Mouse (Mus musculus) mammary gland, adult 2 months (tissue): Measurements from ENCODE around the gene Sp6. TPM values are rescaled to one million over a fixed set of nuclear protein-coding genes. Genes with fewer than 3 reads are reported as not detected.

Source experiments
- polyA plus RNA-seq: library from polyadenylated mRNA; depleted of rRNA; stranded (reverse); fragments of >200 nt; gene quantifications from 2 replicates; pipeline ENCODE4 v1.2.3, GENCODE M21; 2012; ENCODE audit warnings: low replicate concordance; rRNA removed

Sp6 gene
- 1.4 and 2.4 TPM in 2 replicates for polyA plus RNA-seq

DNA sequence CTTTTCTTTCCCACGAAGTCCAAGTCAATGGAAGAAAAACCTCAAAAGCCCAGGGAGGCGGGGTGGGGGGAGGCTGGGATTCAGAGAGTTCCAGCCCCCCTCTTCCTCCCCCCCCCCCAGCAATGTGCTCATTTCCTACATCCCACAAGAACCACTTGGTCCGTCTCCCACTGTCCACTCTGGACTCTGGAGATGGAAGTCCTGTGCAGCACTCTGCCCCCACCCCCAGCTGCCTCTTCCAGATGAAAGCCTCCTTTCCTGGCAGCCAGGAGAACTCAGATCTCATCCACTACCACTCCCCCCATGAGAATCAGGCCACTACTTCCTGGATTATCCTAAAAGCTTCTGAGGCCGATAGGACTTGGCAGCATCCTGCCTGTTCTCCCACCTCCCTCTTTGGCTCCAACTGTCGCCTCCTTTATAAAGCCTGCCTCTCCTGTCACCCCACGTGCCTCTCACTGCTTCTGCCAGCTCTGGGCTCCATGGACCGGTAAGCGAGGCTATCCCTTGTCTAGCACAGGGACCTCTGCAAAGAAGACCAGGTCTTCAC is at the start of gene Sp6:
Gene Sp6, plus strand, starts transcription at position 274 of the 550 bp plus-strand sequence.

DNA sequence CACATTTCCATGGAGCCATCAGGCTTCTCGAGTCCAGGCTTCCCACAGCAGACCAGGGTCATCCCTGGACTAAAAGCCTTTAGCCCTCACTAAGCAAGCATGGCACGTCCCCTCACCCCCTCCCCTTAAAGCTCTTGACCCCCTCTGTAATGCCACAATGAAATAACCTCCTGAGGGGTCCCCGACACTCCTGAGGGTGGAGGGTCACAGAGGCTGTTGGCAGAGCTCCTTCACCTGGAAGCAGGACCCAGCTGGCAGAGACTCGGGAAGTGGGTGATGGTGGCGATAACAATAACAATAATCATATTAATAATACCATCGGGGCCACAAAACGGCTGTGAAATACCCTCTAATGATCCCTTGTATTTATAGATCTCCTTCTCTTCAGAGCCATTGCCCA is 30.3 kb upstream of the Sp6 start, which contains the start of gene Sp2:
Gene Sp2, minus strand, starts transcription at position 101 of the 400 bp plus-strand sequence.

DNA sequence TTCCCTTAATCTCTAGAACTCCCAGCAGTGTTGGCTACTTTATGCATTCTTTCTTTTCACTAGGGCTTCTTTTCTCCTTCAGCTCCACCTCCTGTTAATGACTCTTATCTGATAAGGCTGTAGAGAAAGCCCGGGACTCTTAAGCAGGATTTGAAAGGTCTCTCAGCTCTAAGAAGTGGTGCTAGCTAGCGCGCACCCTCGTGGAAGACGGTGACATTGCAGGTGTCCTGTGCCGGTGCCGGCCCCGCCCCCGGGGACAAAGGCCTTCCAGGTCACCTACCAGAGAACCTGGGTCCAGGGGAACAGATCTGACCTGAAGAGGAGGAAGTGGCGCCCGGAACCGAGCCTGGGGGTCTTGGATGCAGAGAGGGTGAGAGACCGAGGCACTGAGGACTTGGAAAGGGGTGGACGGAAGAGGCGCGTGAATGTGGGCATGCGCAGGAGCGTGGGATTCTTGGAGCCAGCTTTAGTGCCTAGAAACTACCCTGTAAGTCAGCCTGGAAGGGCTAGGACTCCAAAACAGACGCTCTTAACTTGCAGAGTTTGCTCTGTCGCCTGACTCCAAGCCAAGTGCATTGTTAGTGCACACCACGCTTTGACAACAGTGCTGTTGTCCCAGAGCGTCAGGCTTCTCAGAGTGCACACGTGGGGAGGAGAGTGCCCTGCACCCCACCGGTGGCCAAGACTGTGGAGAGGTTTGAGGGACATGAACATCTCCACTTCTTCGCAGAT is 16.7 kb downstream of the Sp6 start, which contains the start of gene Scrn2:
Gene Scrn2, plus strand, starts transcription at position 253 of the 732 bp plus-strand sequence.

DNA sequence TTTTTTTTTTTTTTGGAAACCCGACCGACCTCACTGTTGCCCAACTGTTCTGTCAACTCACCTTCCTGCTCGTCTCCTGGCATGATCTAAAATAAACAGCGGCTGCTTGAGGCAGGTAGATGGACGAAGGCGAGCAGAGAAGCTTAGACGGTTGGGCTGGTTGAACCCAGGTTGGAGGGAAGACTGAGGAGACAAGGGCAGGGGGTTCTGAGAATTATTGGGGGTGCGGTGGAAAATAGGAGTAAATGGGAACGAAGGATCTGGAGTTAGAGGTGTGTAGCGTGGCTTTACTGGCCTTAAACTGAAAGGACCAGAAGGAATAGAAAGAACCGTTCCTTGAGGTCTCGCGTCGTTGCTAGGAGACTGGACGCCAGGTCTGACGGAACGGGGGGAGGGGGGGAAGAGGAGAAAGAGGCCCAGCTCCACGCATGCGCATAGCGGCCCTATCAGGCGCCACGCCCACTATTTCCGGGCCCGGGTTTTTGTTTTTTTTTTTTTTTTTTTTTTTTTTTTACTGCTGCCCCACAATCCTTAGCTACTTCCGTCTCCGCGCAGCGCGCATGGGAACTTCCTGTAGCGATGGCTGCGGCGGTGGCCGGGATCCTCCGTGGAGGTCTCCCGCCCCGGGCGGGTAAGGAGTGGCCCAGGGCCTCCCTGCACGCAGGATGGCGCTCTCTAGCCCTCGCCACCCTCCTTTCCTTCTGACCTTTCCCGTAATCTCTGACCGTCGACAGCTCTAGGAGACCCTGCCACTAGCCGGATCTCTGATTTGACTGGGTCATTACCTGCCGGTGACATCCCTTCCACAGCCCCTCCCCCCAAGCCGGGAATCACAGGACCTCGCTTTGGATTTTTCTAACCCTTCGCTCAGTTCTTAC is 28.1 kb downstream of the Sp6 start, which contains the start of the genes Lrrc46 and Mrpl10:
Gene Lrrc46, minus strand, starts transcription at position 386 of the 878 bp plus-strand sequence.
Gene Mrpl10, plus strand, starts transcription at position 539 of the 878 bp plus-strand sequence.

DNA sequence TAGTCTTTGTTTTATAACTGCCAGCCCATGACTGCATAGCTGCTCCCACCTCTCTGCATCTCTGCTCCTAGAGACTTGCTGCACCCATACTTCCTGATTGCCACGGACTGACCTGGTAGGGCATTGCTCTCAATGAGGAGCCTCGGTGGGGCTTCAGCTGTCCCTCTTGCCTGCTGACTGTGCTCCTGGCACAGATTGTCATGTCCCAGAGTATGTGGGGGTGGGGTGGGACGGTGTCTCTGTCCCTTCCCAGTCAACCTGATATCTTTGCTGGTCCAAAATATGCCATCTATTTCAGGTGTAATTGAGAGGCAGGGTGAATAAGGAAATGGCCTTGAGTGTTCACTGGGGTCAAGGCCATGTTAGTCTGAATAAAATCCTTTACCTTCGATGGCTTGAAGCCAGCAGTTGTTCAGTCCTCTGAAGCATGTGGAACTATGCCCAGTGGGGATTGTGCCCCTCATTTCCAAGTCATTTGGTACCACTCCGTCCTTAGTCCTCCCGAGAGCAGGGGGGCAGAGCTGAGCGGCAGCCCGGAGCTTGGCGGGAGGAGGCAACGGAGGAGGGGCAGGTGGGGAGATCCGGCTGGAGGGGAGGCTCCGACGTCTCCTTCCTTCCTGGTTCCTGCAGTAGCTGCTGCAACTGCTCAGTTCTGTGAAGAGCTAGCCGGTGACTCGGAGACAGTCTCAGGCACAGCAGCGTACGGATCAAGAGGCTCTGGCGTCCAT is 37.2 kb downstream of the Sp6 start, which contains the start of gene Osbpl7:
Gene Osbpl7, plus strand, starts transcription at position 413 of the 728 bp plus-strand sequence.

Other genes with a start within 250 kb of the Sp6 start
- 20.0 and 22.6 TPM in 2 replicates for gene Snx11, start 235.8 kb upstream of the Sp6 start, polyA plus RNA-seq
- 15.2 and 23.2 TPM in 2 replicates for gene Cbx1, start 224.3 kb upstream of the Sp6 start, polyA plus RNA-seq
- gene Nfe2l1, start 183.4 kb upstream of the Sp6 start, polyA plus RNA-seq = 270 and 474 TPM in 2 replicates
- gene Copz2, start 163.5 kb upstream of the Sp6 start, polyA plus RNA-seq = 50.5 and 76.5 TPM in 2 replicates
- gene Cdk5rap3, start 96.9 kb upstream of the Sp6 start, polyA plus RNA-seq = 37.2 and 38.7 TPM in 2 replicates
- gene Prr15l, start 85.3 kb upstream of the Sp6 start, polyA plus RNA-seq = 7.6 and 11.5 TPM in 2 replicates
- gene Pnpo, start 69.4 kb upstream of the Sp6 start, polyA plus RNA-seq = 24.5 and 33.6 TPM in 2 replicates
- 15.6 and 27.4 TPM in 2 replicates for gene Sp2, start 30.4 kb upstream of the Sp6 start, polyA plus RNA-seq
- gene Scrn2, start 16.5 kb downstream of the Sp6 start, polyA plus RNA-seq = 11.8 and 14.6 TPM in 2 replicates
- 0.19 and 0.57 TPM in 2 replicates for gene Lrrc46, start 28.0 kb downstream of the Sp6 start, polyA plus RNA-seq
- gene Mrpl10, start 28.2 kb downstream of the Sp6 start, polyA plus RNA-seq = 110 and 130 TPM in 2 replicates
- 15.0 and 19.1 TPM in 2 replicates for gene Osbpl7, start 37.2 kb downstream of the Sp6 start, polyA plus RNA-seq
- gene Tbx21, start 101.9 kb downstream of the Sp6 start, polyA plus RNA-seq = 1.8 and 4.5 TPM in 2 replicates
- gene Tbkbp1, start 138.1 kb downstream of the Sp6 start, polyA plus RNA-seq = 22.1 and 52.2 TPM in 2 replicates
- 20.7 and 33.5 TPM in 2 replicates for gene Kpnb1, start 174.5 kb downstream of the Sp6 start, polyA plus RNA-seq